Mouse (Mus musculus): ENCODE results near the gene Gldn. TPM values are rescaled to one million over a fixed set of nuclear protein-coding genes. Genes with fewer than 3 reads are reported as not detected.

The Gldn gene
- total and polyA plus RNA-seq, 3 experiments: 0.05 to 0.31 (median 0.05) TPM

DNA sequence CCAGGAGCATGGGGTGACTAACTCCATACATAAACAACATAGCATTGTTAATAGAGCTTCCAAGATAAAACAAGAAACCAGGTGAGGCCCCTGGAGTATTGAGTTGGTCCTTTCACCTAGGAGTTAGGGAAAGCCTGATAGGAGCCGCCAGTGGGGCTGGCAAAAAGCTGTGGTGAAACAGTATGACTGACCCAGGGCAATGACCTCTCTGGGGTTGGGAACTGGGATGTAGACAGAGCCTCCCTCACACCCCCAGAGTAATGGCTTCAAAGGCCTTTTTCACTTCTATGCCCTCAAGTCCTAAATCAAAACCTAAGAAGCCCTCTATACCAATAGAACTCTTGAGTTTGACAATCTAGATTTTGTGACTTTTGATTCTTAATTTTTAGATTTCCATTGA lies 21.9 kb downstream of the Gldn start:
- Histone ChIP-seq H3K4me3 (no peak overlapping the region), H3K9ac (ENCODE audit: low read depth, low read length) (no peak overlapping the region), H3K27ac (no peak overlapping the region), H3K36me3 (ENCODE audit: control insufficient read depth, insufficient read depth, low read length) (no peaks in the 10 kb centered on the region), H3K27me3 (ENCODE audit: control insufficient read depth, insufficient read depth, low read length) (no peaks in the 10 kb centered on the region; the same call in 1 of the 2 replicates), H3K79me2 (replicated peaks; ENCODE audit: control insufficient read depth, insufficient read depth, low read length) (no peaks in the 10 kb centered on the region), H3K4me1 (ENCODE audit: control insufficient read depth, insufficient read depth, low read length) (no peaks in the 10 kb centered on the region)
- WGBS: 55% methylated on average over 1 of the region's 1 CpGs
- no peak for DNase-seq
- TF ChIP-seq EP300 (IDR thresholded peaks at IDR 0.05; ENCODE audit: insufficient read depth, low read depth, low read length) (no peak), POLR2A (IDR thresholded peaks at IDR 0.05; ENCODE audit: insufficient read depth, low read depth, low read length) (no peak), CTCF (IDR thresholded peaks at IDR 0.05) (no peak)
- intact Hi-C loops (cut with DNase I): no loop called here

DNA sequence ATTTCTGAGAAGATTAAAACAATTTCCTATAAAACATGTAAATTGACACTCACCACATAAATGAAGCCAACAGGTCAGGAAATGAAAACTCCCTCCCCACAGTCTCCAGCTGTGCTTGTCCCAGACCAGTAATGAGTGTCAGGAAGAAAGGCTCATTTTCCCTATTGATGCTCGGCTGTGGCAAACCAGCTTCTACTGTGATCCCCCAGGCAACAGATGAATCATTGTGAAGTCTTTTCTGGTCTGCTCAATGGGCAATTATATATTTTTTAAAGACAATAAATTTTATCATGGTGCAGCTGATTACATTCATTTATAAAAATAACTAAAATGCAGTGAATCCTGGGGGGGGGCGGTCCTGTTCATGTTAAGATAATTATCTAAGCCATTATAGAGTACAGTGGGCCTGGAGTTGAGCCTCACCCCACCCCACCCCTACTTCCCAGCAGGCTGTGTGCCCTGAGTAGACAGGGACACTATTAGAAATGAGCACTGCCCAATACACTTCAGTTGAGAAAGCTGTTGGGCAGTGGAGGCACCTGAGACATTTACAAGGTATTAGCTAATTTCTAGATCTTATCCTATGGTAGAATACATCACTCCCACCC lies 22.6 kb downstream of the Gldn start:
- no peak overlapping the region for H3K9ac ChIP-seq (ENCODE audit: low read depth, low read length)
- TF ChIP-seq POLR2A (IDR thresholded peaks at IDR 0.05; ENCODE audit: insufficient read depth, low read depth, low read length) (no peak), EP300 (IDR thresholded peaks at IDR 0.05; ENCODE audit: insufficient read depth, low read depth, low read length) (no peak), CTCF (IDR thresholded peaks at IDR 0.05) (no peak)
- 58% methylated on average over 2 of the region's 2 CpGs for WGBS
- H3K79me2 ChIP-seq (replicated peaks; ENCODE audit: control insufficient read depth, insufficient read depth, low read length): no peaks in the 10 kb centered on the region
- no peaks in the 10 kb centered on the region; the same call in 1 of the 2 replicates for H3K27me3 ChIP-seq (ENCODE audit: control insufficient read depth, insufficient read depth, low read length)
- no peak overlapping the region for H3K27ac ChIP-seq
- no peak for DNase-seq
- intact Hi-C loops (cut with DNase I): no loop called here
- no peaks in the 10 kb centered on the region for H3K36me3 ChIP-seq (ENCODE audit: control insufficient read depth, insufficient read depth, low read length)
- no peaks in the 10 kb centered on the region for H3K4me1 ChIP-seq (ENCODE audit: control insufficient read depth, insufficient read depth, low read length)
- no peak overlapping the region for H3K4me3 ChIP-seq

DNA sequence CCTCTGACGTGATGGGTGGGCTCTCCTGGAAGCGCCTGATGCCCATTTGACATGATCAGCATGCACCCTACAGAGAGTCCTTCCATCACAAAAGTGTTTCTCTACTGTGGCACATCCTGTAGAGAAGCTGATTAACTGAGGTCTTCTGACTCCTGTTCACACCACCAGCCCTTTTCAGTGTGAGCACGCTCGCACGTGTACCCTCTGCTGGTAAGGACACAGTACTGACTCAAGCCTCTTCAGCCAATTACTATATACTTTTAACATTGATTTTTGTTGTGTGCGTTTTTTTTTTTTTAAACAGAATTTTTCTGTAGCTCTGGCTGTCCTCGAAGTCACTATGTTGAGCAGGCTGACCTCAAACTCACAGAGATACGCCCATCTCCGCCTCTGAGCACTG lies 30.1 kb downstream of the Gldn start:
- Histone ChIP-seq H3K4me1 (ENCODE audit: control insufficient read depth, insufficient read depth, low read length) (no peaks in the 10 kb centered on the region), H3K27ac (no peak overlapping the region), H3K27me3 (ENCODE audit: control insufficient read depth, insufficient read depth, low read length) (no peaks in the 10 kb centered on the region), H3K9ac (ENCODE audit: low read depth, low read length) (no peak overlapping the region), H3K79me2 (replicated peaks; ENCODE audit: control insufficient read depth, insufficient read depth, low read length) (no peaks in the 10 kb centered on the region), H3K4me3 (no peak overlapping the region), H3K36me3 (ENCODE audit: control insufficient read depth, insufficient read depth, low read length) (no peaks in the 10 kb centered on the region)
- no peak for DNase-seq
- TF ChIP-seq POLR2A (IDR thresholded peaks at IDR 0.05; ENCODE audit: insufficient read depth, low read depth, low read length) (no peak), CTCF (IDR thresholded peaks at IDR 0.05) (no peak), EP300 (IDR thresholded peaks at IDR 0.05; ENCODE audit: insufficient read depth, low read depth, low read length) (no peak)
- intact Hi-C loops (cut with DNase I): no loop called here
- WGBS: 66% methylated on average over 9 of the region's 9 CpGs

DNA sequence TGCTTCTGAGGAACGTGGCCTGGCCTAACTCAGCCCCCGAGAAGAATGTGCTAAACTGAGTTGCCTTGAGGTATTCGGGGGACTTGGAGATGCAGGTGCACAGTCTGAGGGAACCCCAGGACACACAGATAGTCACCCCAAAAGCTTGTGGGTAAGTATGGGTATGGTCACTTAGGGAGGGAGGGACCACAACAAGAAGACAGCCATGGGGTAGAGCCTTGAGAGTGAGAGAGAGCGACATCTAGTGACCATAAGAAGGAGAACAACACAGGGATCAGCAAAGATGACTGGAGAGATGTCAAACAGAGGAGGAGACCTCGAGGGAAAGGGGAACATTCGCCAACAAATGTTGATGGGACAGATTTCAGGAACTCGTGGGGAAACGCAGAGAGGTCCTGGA lies 37.2 kb downstream of the Gldn start:
- no peak overlapping the region for H3K27ac ChIP-seq
- no peak for DNase-seq
- H3K27me3 ChIP-seq (ENCODE audit: control insufficient read depth, insufficient read depth, low read length): no peaks in the 10 kb centered on the region
- H3K4me1 ChIP-seq (ENCODE audit: control insufficient read depth, insufficient read depth, low read length): no peaks in the 10 kb centered on the region
- no peak for TF ChIP-seq EP300 (IDR thresholded peaks at IDR 0.05; ENCODE audit: insufficient read depth, low read depth, low read length)
- no peak for TF ChIP-seq POLR2A (IDR thresholded peaks at IDR 0.05; ENCODE audit: insufficient read depth, low read depth, low read length)
- peak; percentile 71 for TF ChIP-seq CTCF (IDR thresholded peaks at IDR 0.05)
- no peak overlapping the region for H3K9ac ChIP-seq (ENCODE audit: low read depth, low read length)
- intact Hi-C loops (cut with DNase I): loop anchor here (1.0 to 5.0 kb wide), 2 partner anchors 142 to 331 kb away; no protein-coding TSS in a partner anchor
- H3K4me3 ChIP-seq: no peak overlapping the region
- H3K79me2 ChIP-seq (replicated peaks; ENCODE audit: control insufficient read depth, insufficient read depth, low read length): no peaks in the 10 kb centered on the region
- WGBS: 38% methylated on average over 8 of the region's 8 CpGs
- no peaks in the 10 kb centered on the region for H3K36me3 ChIP-seq (ENCODE audit: control insufficient read depth, insufficient read depth, low read length)

DNA sequence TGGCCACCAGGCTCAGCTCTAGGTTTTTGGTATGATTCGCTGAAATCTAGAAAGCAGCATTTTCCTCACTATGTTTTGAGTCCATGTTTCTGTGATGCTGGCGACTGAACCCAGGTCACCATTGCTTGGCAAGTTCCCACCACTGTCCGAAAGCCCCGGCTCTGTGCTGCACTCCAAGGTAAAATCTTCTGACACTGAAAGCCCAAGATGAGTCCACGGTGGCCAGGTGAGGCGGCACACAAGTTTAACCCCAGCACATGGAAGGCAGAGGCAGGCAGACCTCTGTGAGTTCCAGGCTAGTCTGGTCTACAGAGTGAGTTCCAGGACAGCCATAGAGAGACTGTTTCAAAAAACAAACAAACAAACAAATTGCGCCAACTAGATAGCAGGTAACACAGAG lies 42.9 kb downstream of the Gldn start:
- Histone ChIP-seq H3K79me2 (replicated peaks; ENCODE audit: control insufficient read depth, insufficient read depth, low read length) (no peaks in the 10 kb centered on the region), H3K4me1 (ENCODE audit: control insufficient read depth, insufficient read depth, low read length) (no peaks in the 10 kb centered on the region), H3K9ac (ENCODE audit: low read depth, low read length) (no peak overlapping the region), H3K27me3 (ENCODE audit: control insufficient read depth, insufficient read depth, low read length) (no peaks in the 10 kb centered on the region), H3K27ac (no peak overlapping the region), H3K36me3 (ENCODE audit: control insufficient read depth, insufficient read depth, low read length) (no peaks in the 10 kb centered on the region), H3K4me3 (no peak overlapping the region)
- TF ChIP-seq EP300 (IDR thresholded peaks at IDR 0.05; ENCODE audit: insufficient read depth, low read depth, low read length): no peak
- TF ChIP-seq CTCF (IDR thresholded peaks at IDR 0.05): no peak
- TF ChIP-seq POLR2A (IDR thresholded peaks at IDR 0.05; ENCODE audit: insufficient read depth, low read depth, low read length): no peak
- DNase-seq: no peak
- 82% methylated on average over 7 of the region's 7 CpGs for WGBS
- intact Hi-C loops (cut with DNase I): no loop called here

DNA sequence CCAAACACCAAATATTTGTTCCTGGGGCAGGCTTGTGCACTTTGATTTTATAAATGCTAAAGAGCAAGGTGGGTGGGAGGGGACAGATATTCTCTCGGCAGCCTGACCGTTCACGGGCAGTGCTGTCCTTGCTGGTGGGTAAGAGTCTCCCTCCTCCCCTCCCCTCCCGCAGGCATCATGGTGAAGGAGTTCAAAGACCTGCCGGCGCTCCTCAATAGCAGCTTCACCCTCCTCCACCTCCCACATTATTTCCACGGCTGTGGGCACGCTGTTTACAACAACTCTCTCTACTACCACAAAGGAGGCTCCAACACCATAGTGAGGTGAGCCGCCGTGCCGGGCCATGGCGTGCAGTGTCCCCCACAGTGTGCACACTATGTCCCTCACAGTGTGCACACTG lies 49.3 kb downstream of the Gldn start:
- intact Hi-C loops (cut with DNase I): loop anchor here (5.0 kb wide), 2 partner anchors 153 to 343 kb away; no protein-coding TSS in a partner anchor

More for the DNA sequence above, 49.3 kb downstream of the Gldn start:
- Histone ChIP-seq H3K27me3 (ENCODE audit: control insufficient read depth, insufficient read depth, low read length) (no peaks in the 10 kb centered on the region), H3K9ac (ENCODE audit: low read depth, low read length) (no peak overlapping the region), H3K36me3 (ENCODE audit: control insufficient read depth, insufficient read depth, low read length) (no peaks in the 10 kb centered on the region), H3K27ac (no peak overlapping the region), H3K4me1 (ENCODE audit: control insufficient read depth, insufficient read depth, low read length) (no peaks in the 10 kb centered on the region), H3K79me2 (replicated peaks; ENCODE audit: control insufficient read depth, insufficient read depth, low read length) (no peaks in the 10 kb centered on the region), H3K4me3 (no peak overlapping the region)
- no peak for DNase-seq
- TF ChIP-seq EP300 (IDR thresholded peaks at IDR 0.05; ENCODE audit: insufficient read depth, low read depth, low read length): no peak
- no peak for TF ChIP-seq POLR2A (IDR thresholded peaks at IDR 0.05; ENCODE audit: insufficient read depth, low read depth, low read length)
- no peak for TF ChIP-seq CTCF (IDR thresholded peaks at IDR 0.05)
- WGBS: 77% methylated on average over 12 of the region's 12 CpGs
